Mouse (Mus musculus): ENCODE results near the gene Csf3.
"Not testable (repeated sequence)": the region's sequence is repeated elsewhere in the genome, so short reads cannot be mapped to it uniquely, and the experiment has no call there.

Gene Csf3

DNA sequence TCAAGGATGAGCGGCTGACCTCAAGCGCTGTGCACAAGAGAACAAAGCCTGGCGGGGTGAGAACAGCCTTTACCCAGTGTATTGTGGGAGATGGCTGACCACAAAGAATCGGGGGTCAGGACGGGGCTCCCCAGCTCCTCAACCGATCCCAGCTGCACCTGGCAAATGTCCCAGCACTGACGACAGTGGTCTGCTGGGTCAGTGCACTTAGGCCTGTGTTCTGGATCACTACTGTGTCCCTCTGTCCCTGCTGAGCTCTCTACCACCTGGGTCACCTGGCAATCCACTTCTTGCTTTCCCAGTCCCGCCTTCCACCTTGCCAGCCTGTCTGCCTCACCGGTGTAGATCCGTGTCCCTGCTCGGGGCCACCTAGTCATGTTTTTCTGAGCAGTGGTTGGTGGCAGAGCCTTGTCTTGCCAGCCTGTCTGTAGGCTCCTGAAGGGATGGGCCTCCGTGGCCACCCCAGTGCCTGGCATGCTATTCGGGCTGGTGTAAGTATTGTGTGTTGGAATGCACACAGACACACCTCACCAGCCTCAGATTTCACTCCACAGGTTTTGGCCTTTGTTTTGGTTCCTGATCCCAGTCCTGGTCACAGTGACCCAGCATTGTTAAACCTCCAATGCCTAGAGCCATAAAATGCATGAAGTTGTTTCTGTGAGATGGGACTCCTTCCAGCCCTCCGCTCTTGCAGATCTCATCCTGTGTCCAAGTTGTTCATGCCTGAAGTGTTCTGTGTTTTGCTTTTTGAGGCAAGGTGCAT is 4.4 kb upstream of the Csf3 start:
- DNase-seq (ENCODE audit: low read depth): no peak

DNA sequence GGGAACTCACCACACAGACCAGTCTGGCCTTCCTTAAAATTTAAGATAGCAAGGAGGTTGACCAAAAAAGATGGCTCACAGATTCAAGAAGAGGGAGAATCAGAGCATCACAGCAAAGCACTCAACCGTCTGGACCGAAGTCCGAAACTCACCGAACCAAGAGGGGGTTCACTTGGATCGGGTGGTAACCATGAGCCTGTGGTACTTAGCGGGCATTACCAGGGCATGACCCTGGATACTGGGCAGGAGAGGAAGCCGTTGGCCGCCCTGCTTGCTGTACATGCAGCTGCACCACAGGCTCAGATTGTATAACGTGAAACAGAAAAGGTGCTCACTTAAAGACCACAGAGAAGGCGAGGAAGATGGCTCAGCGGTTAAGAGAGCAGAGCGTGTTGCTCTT is 3.8 kb upstream of the Csf3 start:
- DNase-seq (ENCODE audit: low read depth): no peak

DNA sequence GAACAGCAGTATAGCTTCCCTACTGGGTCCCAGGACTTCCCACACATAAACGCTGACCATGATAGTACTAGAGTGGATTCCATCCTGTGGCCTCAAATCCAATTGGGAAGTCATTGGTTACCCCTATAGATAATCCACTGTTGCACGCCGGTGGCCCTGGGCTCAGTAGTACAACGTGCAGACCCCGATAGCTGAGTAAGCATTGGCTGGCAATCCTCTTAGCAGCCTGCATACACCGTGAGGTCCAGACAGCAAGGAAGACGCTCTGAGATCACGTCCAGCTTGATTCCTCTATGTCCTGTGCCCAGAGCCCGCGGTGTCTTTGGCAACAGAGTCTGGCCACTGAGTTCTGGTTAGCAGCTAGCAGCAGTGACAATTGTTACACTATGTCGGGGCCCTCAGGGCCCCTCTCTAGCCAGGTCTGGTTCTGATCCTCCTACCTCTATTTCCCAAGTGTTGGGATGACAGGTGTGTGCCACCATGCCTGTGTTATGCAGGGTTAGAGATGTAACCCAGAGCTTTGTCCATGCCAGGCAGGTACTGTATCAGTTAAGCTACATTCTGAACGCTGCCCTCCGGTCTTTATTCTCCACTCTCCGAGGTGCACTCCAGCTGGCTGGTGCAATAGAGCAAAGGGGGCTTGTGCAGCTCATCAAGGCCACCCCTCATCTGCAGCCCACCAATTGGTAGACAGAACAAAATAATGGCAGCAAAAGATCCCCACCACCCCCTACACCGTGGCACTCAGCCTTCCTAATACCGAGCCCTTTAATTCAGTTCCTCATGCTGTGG is 2.0 kb upstream of the Csf3 start:
- DNase-seq (ENCODE audit: low read depth): no peak

DNA sequence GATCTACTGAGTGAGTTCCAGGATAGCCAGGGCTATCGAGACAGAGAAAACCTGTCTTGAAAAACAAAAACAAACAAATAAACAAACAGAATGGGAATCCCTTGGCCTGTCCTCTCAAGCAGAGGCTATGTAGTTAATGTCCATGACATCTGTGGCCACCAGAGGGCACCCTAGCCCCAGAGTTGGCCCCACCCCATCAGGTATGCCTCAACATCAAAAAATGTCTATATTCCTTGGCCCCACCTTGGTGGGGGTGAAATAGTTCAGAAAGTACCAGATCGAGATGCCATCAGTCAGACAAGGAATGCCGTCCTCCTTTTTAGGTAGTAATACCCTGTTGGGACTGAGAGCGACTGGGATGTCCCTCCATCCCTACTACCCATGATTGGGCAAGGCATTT is 1.2 kb upstream of the Csf3 start:
- DNase-seq (ENCODE audit: low read depth): peak; percentile 67

DNA sequence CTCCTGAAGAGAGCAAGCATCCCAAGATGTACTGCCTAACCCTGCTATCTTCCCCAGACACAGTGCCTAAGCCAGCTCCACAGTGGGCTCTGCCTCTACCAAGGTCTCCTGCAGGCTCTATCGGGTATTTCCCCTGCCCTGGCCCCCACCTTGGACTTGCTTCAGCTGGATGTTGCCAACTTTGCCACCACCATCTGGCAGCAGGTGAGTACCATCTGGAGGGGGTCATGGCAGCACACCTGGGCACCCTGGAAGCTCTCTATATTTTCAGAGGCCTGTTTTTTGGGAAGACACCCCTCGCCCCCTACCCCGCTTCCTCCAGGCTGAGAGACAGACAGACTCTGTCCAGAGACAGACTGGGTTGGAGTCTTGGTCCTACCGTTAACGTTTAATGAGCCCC is 1.3 kb downstream of the Csf3 start:
- no peak for DNase-seq (ENCODE audit: low read depth)

DNA sequence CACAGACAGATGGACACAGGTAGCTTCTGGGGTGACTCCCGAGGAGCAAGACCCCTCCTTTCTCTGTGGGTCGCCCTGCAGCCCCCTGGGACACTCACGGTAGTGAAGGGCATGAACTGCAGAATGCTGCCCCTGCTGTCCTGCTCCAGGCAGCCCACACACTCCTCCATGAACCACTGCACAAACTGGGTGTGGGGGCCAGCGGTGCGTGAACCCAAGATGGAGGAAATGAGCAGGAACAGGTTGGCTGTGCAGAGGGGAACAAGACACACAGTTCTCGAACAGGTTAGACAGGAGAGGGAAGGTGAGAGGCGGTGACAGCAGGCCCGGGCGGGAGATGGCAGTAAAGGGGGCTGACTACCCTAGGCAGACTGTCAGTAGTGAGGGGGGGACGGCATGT is 4.0 kb downstream of the Csf3 start:
- DNase-seq (ENCODE audit: low read depth): no peak

DNA sequence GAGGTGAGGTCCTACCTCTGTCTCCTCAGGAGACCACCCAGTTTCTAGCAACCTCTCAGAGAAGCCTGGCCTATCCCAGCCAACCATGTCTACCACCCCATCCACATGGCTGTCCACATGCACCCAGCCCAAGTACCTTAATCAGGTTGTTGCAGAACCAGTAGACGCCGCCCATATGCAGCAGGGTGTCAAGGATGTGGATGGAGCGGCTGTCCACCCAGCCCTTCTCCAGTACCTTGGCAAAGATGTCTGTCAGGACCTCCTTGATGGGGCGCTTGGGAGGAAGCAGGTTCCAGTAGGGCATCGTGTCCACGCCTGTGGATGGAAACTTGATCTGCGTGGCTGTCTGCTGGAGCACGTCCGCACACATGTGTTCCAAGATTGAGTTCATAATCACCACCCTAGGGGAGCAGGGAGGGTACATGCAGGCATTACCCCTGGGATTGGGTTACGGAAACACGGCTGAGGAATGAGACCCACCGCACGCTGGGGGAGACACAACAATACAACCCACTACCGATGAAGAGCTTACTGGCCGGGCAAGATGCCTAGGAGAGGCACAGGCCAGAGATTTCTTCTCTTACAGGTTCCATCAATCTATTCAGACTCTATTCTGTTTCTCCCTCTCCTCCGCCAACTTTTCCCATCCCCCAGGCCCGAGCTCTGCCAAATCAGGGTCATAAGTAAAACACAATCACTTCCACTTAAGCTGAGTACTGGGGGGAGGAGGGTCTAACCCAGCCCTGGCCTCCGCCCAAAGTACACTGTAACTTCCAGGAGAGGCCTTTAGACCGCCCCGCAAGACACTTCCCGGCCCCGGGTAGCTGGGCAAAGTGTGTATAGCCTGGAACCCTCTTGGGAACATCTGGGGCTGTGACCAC is 6.6 kb downstream of the Csf3 start:
- no peak for DNase-seq (ENCODE audit: low read depth)

DNA sequence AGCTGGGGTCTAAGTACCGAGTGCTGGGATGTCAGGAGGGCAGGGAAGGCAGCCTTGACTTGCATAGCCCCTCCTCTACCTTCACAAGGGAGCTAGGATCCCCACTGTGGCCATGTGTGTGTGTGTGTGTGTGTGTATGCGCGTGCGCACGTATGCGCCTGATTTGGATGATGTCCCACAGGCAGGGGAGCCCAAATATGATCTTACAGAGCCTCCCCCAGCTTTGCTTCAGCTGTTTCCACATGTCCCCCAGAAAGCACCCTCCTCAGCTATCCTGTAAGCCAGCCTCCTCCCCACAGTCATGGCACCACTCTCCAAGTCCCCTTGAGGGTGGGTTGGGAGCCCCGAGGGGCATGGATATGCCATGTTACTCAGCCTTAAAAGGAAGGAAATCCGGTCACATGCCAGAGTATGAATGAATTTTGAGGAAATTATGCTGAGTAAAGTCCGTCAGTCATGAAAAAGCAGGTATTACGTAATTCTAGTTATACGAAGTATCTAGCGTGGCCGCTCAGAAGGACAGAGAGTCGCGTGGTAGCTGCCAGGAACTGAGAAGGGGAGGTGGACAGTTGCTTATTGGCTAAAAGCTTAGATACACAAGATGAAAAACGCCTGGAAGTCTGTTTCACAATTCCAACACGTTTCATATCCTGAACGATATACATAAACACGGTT is 7.4 kb downstream of the Csf3 start:
- no peak for DNase-seq (ENCODE audit: low read depth)

DNA sequence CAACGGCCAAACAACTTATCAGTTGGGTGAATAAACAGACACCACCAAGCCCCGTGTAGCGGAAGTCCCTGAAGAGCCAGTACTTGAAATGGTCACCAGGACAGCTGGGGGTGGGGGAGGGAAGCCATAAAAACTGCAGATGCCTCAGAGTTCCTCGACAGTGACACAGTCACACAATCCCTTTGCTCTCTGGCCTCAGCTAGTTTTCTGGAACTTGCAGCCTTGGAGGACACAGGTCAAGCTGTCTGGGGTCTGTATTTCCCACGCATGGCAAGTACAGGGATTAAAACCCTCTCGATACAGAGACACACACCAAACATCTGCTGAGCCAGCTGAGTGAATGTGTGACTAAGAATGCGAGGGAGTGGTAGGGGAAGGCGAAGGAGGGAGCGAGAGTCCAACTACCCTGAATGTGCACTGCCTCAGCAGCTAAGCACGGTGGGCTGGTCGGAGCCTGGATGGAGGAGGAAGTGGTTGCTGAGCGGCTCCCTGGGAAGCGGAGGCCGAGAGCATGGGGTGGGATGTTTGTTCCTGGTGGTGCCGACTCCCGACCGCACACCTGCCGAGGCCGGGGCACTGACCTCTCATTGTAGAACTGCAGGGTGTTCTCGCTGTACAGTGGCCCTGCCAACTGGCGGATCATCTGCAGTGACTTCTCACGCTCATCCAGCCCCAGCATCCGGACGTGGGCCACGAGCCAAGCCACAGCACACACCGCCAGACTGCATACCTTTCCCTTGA is 8.1 kb downstream of the Csf3 start:
- no peak for DNase-seq (ENCODE audit: low read depth)

DNA sequence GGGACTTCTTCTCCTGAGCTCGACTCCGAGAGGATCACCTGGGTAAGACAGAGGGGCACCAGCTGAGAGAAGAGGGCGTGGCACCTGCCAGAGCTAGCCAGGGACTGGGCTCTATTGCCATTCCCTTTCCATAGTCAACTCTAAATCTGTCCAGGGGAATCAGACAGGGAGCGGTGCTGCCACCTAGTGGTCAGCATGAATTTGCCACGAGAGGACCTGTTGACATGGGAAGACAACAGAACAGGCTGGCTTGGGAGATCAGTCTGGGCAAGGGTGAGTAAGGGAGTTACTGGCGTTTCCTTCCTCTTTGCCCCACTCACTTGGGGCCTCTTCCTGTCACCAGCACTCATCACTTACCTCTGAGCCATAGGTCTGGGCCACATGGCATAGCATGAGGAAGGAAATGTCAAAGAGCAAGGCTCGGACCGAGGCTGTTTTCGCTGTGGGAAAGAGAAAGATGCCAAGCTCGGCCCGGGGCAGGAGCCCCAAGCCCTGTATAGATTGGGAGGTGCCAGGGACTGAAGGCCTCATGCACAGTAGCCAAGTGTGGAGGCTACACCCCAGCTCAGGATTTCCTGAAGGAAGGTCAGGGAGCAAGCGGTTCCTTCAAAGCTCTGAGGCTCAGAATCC is 9.5 kb downstream of the Csf3 start:
- DNase-seq (ENCODE audit: low read depth): peak; percentile 95

DNA sequence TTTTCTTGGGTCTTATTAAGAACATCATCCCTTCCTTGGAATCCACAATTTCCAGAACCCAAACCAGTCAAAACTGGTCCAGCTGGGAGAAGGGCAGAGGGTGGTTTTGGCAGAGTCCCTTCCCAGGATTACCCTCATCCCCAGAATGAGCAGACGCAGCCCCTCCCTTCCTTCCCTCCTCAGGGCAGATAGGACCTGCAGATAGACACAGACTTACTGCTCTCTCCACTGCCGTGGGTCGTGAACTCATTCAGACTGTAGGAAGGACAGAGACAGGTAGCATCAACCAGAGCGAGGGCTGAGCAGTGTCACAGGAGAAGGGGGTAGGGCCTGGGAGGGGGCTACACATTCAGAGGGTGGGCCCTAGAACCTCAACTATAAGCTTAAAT is 10.0 kb downstream of the Csf3 start:
- no peak for DNase-seq (ENCODE audit: low read depth)

DNA sequence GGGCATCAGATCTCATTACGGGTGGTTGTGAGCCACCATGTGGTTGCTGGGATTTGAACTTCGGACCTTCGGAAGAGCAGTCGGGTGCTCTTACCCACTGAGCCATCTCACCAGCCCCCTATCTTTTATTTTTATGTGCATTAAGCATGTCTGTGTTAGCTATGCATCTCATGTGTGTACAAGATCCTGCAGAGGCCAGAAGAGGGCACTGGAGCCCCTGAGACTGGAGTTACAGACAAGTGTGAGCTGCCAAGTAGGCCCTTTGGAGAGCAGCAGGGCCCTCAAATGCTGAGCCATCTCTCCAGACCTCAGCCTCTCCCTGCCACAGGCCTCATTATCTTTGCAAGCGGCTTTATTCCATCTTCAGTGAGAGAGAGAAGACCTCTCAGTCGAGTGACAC is 10.9 kb downstream of the Csf3 start:
- DNase-seq (ENCODE audit: low read depth): not testable (repeated sequence)

DNA sequence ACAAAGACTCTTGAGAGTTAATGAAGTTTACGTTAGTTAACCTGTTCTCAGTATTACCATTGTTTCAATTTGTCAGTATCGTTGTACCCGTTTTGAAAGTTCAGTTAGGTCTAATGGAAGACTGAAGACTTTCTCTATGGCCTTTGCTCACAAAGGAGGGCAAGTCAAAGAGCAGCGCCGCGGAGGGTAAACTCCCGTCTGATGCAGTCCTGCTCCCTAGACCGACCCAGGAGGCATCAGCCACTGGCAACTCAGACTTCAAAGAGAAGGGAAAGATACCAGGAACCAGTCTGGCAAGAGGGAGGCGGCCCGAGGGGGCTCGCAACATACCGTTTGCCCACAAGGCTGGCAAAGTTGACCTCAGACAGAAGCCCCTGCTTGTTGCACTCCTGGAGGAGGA is 12.6 kb downstream of the Csf3 start:
- DNase-seq (ENCODE audit: low read depth): no peak

DNA sequence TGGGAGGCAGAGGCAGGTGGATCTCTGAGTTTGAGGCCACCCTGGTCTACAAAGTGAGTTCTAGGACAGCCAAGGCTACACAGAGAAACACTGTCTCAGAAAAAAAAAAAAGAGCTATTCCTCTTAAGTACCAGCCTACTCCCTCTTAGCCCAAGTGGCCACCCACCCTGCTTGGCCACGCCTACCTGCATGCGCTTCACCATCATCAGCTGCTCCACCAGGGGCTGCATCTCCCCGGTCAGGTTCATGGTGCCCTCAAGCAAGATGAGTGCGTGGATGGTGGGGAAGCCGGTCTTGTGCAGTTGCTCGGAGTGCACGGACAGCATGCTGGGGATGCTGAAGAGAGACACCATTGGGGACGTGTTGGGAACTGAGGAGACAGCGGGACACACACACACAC is 14.9 kb downstream of the Csf3 start:
- no peak for DNase-seq (ENCODE audit: low read depth)

DNA sequence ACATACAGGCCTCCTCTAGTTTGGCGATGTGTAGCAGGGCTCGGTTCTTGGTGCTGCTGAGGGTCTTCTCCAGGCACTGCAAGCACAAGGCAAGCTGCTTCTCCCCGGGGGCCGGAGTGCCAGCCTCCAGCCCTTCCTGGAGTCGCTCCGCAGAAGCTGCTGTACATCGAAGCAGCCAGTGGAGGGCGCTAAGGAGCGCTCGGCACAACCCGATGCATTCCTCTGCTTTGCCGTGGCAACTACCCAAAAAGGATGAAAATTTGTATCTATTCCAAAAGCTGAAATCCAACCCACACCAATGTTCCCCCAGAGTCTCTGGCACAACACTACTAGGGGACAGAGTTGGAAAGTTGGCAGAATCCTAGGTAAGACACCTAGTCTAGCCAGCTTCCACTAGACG is 16.8 kb downstream of the Csf3 start:
- DNase-seq (ENCODE audit: low read depth): no peak

DNA sequence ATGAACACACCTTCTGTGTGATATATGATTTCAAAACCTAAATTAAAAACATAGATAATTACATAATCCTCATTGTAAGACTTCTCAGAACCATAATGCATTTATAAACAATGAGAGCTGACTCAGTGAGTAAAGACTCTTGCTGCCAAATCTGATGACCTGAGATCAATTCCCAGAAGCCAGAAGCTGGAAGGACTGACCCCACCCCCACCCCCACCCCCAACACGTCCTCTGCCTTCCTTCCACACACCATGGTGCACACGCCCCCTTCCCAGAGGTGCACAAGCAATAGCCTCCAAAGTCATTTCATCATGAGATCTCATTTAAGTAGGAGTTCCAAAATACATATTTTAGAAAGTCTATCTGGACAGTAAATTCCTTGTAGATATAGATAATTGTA is 19.7 kb downstream of the Csf3 start:
- DNase-seq (ENCODE audit: low read depth): no peak

DNA sequence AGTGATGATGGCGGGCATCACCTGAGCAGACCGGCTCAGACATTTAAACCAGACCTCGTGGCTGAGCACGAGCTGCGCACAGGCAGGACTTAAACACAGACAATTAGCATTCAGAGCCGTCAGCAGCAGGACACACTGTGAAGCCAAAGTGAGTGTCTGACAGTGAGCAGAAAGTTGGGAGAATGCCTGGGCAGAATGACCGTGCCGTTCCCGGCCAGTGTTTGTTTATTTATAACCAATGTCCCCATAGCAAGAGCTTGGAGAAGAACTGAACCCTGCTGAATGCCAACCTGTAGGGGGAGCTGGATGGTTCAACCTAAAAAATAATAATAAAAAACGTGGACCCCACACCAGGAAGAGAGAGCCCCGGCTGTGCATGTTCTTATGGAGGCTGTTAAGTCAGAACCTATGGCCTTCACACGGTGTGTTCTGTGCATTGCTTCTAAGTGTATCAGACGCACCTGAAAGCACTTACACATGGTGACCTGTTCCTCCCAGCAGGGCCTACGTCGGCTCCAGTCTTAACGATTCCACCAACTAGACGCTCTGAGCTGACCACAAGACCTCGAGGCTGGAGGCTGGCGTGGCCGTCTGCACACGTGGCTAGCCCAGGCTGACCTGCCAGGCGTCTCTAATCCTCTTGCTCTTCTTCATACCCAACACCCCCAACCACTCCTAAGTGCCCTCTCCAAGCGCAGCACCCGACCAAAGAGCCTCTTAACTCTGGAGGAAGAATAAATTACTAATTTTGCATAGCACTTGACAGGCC is 20.6 kb downstream of the Csf3 start:
- DNase-seq (ENCODE audit: low read depth): no peak

DNA sequence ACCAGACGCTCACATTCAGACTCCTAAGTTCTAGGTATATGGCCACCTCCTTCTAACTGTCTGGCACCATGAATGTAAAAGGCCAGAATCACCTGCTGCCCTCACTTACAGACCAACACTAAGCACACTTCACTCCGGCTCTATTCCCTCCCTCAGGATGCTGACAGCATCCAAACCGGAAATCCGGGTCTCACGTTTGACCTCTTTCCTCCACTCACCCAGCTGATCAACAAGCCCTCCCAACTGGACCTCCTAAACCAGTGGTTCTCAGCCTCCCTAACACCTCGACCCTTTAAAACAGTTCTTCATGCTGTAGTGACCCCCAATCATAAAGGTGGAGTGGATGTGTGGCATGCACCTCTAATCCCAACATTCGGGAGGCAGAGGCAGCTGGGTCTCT is 22.0 kb downstream of the Csf3 start:
- no peak for DNase-seq (ENCODE audit: low read depth)

DNA sequence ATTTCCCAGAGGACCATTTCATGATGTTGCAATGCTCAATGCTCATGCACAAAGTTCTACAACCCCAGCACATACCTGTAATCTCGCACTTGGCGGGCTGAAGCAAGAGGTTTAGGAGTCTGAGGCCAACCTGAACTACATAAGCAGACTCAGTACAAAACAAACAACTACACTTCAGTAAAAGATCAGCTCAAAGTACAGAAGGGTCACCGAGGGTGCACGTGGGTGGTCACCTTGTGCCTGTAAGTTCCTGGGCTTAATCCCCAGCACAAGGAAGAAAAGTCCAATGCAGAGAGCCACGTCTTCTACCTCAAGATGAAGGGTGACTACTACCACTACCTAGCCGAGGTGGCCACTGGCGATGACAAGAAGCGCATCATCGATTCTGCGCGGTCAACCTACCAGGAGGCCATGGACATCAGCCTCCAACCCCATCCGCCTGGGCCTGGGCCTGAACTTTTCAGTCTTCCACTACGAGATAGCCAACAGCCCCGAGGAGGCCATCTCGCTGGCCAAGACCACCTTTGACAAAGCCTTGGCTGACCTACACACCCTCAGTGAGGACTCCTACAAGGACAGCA is 25.0 kb downstream of the Csf3 start:
- no peak for DNase-seq (ENCODE audit: low read depth)

DNA sequence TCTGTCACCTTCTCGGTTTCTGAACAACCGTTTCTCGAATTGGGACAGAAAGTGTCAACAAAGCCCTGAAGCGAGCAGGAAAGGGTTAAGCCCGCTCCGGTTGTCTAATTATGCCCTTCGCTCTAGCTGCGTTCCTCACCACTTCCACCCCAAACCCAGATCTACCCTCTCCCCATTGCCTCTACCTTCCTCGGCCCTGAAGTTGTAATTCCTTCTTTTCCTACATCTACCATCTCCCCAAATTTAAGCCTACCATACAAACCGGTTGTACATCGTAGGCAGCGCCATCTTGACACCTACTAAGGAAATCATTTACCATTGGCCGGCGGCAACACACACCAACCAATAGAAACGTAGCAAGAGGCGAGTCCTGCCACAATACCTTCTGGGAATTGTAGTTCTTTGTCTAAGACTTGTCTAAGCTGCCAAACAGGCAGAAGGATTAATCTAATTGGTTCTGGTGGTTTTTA is 28.1 kb downstream of the Csf3 start, which contains the start of gene Med24:
Gene Med24, minus strand, starts transcription at position 317 of the 470 bp plus-strand sequence.
- DNase-seq (ENCODE audit: low read depth): peak; percentile 83

Measured in c-Kit-positive CD71-negative TER-119-negative erythroid progenitor cells, embryonic 14.5 days (primary cell).